Mouse (Mus musculus): ENCODE measurements around the gene Olfr318. TPM values are rescaled to one million over a fixed set of nuclear protein-coding genes. Genes with fewer than 3 reads are reported as not detected.
"Not testable (repeated sequence)": the region's sequence is repeated elsewhere in the genome, so short reads cannot be mapped to it uniquely, and the experiment has no call there.

Olfr318 gene
- polyA plus RNA-seq (2015; fragmentation: Nextera tagmentation; extraction: Ambion mirVana) = not detected in 2 replicates

- Histone ChIP-seq H3K9ac (ENCODE audit: low read length) (no peak within 1 kb of the TSS), H3K27ac (ENCODE audit: low read length) (no peak within 1 kb of the TSS), H3K27me3 (ENCODE audit: control insufficient read depth, insufficient read depth, low read length) (no peaks in the 10 kb centered on the region), H3K4me1 (ENCODE audit: control insufficient read depth, insufficient read depth, low read length) (no peaks in the 10 kb centered on the region), H3K4me2 (ENCODE audit: low read depth, low read length) (no peak within 1 kb of the TSS), H3K9me3 (replicated peaks; ENCODE audit: control insufficient read depth, low read length) (no peaks in the 10 kb centered on the region), H3K36me3 (ENCODE audit: control insufficient read depth, insufficient read depth, low read length) (no peaks in the 10 kb centered on the region), H3K4me3 (replicated peaks; ENCODE audit: low read length) (no peak within 1 kb of the TSS)
- ATAC-seq (ENCODE audit: insufficient read depth, low FRiP score) = no peak
Measured at GRCm38 (mm10) chr11:58723914-58724313, at the start of gene Olfr318. Gene Olfr318, minus strand, starts transcription at chr11:58724014.

DNA sequence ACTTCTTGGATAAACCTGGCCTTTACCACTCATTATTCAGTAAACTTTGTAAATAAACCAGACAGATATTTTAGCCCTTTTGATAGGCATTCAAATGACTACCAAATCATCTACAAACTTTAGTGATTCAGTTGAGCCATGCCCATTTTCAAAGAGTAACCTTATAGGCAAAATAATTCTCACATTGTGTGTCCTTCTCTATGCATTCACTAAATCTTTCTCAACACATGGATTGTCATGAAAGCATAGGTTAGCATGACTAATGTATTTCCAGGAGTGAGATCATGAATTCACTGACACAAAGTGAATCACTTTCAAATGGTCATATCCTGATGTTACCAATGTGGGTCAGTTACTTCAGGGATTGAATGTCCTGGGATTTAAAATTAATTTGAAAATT, 49.1 kb upstream of the Olfr318 start, which contains the start of gene Olfr315:
Gene Olfr315, plus strand, starts transcription at position 301 of the 400 bp plus-strand sequence.
- Histone ChIP-seq H3K4me2 (ENCODE audit: low read depth, low read length) (no peak within 1 kb of the TSS), H3K27ac (ENCODE audit: low read length) (no peak within 1 kb of the TSS)

GRCm38 (mm10) chr11:58752434-58752833, 28.6 kb upstream of the Olfr318 start, which contains the start of gene Olfr316:
Gene Olfr316, plus strand, starts transcription at chr11:58752734.
- ATAC-seq (ENCODE audit: insufficient read depth, low FRiP score) = no peak
- Histone ChIP-seq H3K9me3 (replicated peaks; ENCODE audit: control insufficient read depth, low read length) (no peaks in the 10 kb centered on the region), H3K4me2 (ENCODE audit: low read depth, low read length) (no peak within 1 kb of the TSS), H3K4me1 (ENCODE audit: control insufficient read depth, insufficient read depth, low read length) (no peaks in the 10 kb centered on the region), H3K27me3 (ENCODE audit: control insufficient read depth, insufficient read depth, low read length) (no peaks in the 10 kb centered on the region), H3K9ac (ENCODE audit: low read length) (no peak within 1 kb of the TSS), H3K36me3 (ENCODE audit: control insufficient read depth, insufficient read depth, low read length) (no peaks in the 10 kb centered on the region), H3K27ac (ENCODE audit: low read length) (no peak within 1 kb of the TSS), H3K4me3 (replicated peaks; ENCODE audit: low read length) (no peak within 1 kb of the TSS)
- 71% methylated on average over 2 of the region's 2 CpGs for WGBS

More for the DNA sequence above, 49.1 kb upstream of the Olfr318 start, which contains the start of gene Olfr315:
- Histone ChIP-seq H3K9me3 (replicated peaks; ENCODE audit: control insufficient read depth, low read length) (no peaks in the 10 kb centered on the region), H3K9ac (ENCODE audit: low read length) (no peak within 1 kb of the TSS), H3K27me3 (ENCODE audit: control insufficient read depth, insufficient read depth, low read length) (no peaks in the 10 kb centered on the region), H3K4me1 (ENCODE audit: control insufficient read depth, insufficient read depth, low read length) (no peaks in the 10 kb centered on the region), H3K4me3 (replicated peaks; ENCODE audit: low read length) (no peak within 1 kb of the TSS), H3K36me3 (ENCODE audit: control insufficient read depth, insufficient read depth, low read length) (no peaks in the 10 kb centered on the region)
- no peak for ATAC-seq (ENCODE audit: insufficient read depth, low FRiP score)

GRCm38 (mm10) chr11:58751096-58751495, 27.3 kb upstream of the Olfr318 start:
- H3K4me2 ChIP-seq (ENCODE audit: low read depth, low read length); H3K9me3 ChIP-seq (replicated peaks; ENCODE audit: control insufficient read depth, low read length); H3K27me3 ChIP-seq (ENCODE audit: control insufficient read depth, insufficient read depth, low read length); H3K9ac ChIP-seq (ENCODE audit: low read length); ATAC-seq (ENCODE audit: insufficient read depth, low FRiP score); H3K4me1 ChIP-seq (ENCODE audit: control insufficient read depth, insufficient read depth, low read length); H3K36me3 ChIP-seq (ENCODE audit: control insufficient read depth, insufficient read depth, low read length); H3K27ac ChIP-seq (ENCODE audit: low read length); H3K4me3 ChIP-seq (replicated peaks; ENCODE audit: low read length): not testable (repeated sequence)
- 74% methylated on average over 18 of the region's 18 CpGs for WGBS

DNA sequence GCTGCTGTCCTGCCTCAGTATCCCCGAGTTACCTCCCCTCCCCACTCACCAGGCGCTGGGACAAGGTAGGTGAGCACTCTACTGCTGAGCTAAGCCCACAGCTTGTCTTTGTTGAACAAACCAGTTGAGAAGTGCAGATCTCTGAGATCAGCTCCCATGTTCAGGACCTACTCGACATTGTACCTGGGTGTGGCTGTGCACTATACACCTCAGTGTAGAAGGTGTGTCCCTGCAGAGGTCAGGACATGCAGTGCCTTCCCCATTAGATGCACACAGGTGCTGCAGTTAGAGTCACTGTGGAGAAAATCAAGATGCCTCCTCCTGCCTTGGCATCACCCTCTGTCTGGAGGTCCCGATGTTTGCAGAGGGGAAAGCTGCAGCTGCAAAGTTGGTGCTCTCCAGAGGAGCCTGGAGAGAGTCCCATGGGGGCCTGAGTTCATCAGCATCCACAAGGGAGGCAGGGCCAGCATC, 15.0 kb upstream of the Olfr318 start, which contains the start of gene Olfr317:
Gene Olfr317, minus strand, starts transcription at position 421 of the 471 bp plus-strand sequence.
- H3K36me3 ChIP-seq (ENCODE audit: control insufficient read depth, insufficient read depth, low read length) = no peaks in the 10 kb centered on the region
- H3K4me3 ChIP-seq (replicated peaks; ENCODE audit: low read length) = no peak within 1 kb of the TSS
- WGBS = 58% methylated on average over 4 of the region's 4 CpGs
- H3K9me3 ChIP-seq (replicated peaks; ENCODE audit: control insufficient read depth, low read length) = no peaks in the 10 kb centered on the region; the same call in 1 of the 2 replicates
- no peak for ATAC-seq (ENCODE audit: insufficient read depth, low FRiP score)
- no peak within 1 kb of the TSS for H3K27ac ChIP-seq (ENCODE audit: low read length)
- H3K9ac ChIP-seq (ENCODE audit: low read length) = no peak within 1 kb of the TSS
- no peaks in the 10 kb centered on the region for H3K27me3 ChIP-seq (ENCODE audit: control insufficient read depth, insufficient read depth, low read length)
- no peaks in the 10 kb centered on the region for H3K4me1 ChIP-seq (ENCODE audit: control insufficient read depth, insufficient read depth, low read length)
- H3K4me2 ChIP-seq (ENCODE audit: low read depth, low read length) = no peak within 1 kb of the TSS

DNA sequence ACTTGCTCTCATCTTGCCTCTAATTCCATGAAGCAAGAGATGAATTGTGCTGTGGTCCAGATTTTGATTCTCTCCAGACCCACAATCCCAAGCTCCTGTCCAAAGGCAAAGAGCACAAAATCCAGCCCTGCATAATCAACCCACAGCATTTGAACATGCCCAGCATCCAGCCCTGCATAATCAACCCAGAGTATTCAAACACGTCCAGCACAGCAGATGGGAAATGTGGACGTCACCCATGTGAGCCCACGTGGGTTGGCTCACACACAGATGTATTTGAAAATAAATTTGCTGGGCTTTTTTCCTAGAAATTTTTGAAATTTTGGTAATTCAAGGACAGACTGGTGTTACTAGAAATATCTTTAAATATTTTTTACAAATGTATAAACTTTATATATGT, 9.6 kb upstream of the Olfr318 start:
- ATAC-seq (ENCODE audit: insufficient read depth, low FRiP score) = no peak
- 49% methylated on average over 3 of the region's 3 CpGs for WGBS

GRCm38 (mm10) chr11:58727896-58728650, 4.3 kb upstream of the Olfr318 start:
- H3K36me3 ChIP-seq (ENCODE audit: control insufficient read depth, insufficient read depth, low read length); H3K27me3 ChIP-seq (ENCODE audit: control insufficient read depth, insufficient read depth, low read length); H3K27ac ChIP-seq (ENCODE audit: low read length); H3K4me2 ChIP-seq (ENCODE audit: low read depth, low read length); H3K4me1 ChIP-seq (ENCODE audit: control insufficient read depth, insufficient read depth, low read length); H3K9me3 ChIP-seq (replicated peaks; ENCODE audit: control insufficient read depth, low read length); H3K4me3 ChIP-seq (replicated peaks; ENCODE audit: low read length); ATAC-seq (ENCODE audit: insufficient read depth, low FRiP score); H3K9ac ChIP-seq (ENCODE audit: low read length): not testable (repeated sequence)
- WGBS = 66% methylated on average over 6 of the region's 6 CpGs

More for the DNA sequence above, 9.6 kb upstream of the Olfr318 start:
- Histone ChIP-seq H3K9me3 (replicated peaks; ENCODE audit: control insufficient read depth, low read length) (no peaks in the 10 kb centered on the region), H3K36me3 (ENCODE audit: control insufficient read depth, insufficient read depth, low read length) (no peaks in the 10 kb centered on the region), H3K4me1 (ENCODE audit: control insufficient read depth, insufficient read depth, low read length) (no peaks in the 10 kb centered on the region), H3K9ac (ENCODE audit: low read length) (no peak overlapping the region), H3K27ac (ENCODE audit: low read length) (no peak overlapping the region), H3K4me3 (replicated peaks; ENCODE audit: low read length) (no peak overlapping the region), H3K4me2 (ENCODE audit: low read depth, low read length) (no peak overlapping the region), H3K27me3 (ENCODE audit: control insufficient read depth, insufficient read depth, low read length) (no peaks in the 10 kb centered on the region)

- Histone ChIP-seq H3K4me2 (ENCODE audit: low read depth, low read length) (no peak overlapping the region), H3K9ac (ENCODE audit: low read length) (no peak overlapping the region), H3K9me3 (replicated peaks; ENCODE audit: control insufficient read depth, low read length) (no peaks in the 10 kb centered on the region), H3K36me3 (ENCODE audit: control insufficient read depth, insufficient read depth, low read length) (no peaks in the 10 kb centered on the region), H3K4me1 (ENCODE audit: control insufficient read depth, insufficient read depth, low read length) (no peaks in the 10 kb centered on the region), H3K27ac (ENCODE audit: low read length) (no peak overlapping the region), H3K27me3 (ENCODE audit: control insufficient read depth, insufficient read depth, low read length) (no peaks in the 10 kb centered on the region), H3K4me3 (replicated peaks; ENCODE audit: low read length) (no peak overlapping the region)
- no peak for ATAC-seq (ENCODE audit: insufficient read depth, low FRiP score)
- WGBS = 82% methylated on average over 4 of the region's 4 CpGs
Measured at GRCm38 (mm10) chr11:58719701-58720100, 4.1 kb downstream of the Olfr318 start.

- not testable (repeated sequence) for H3K9ac ChIP-seq (ENCODE audit: low read length); H3K4me3 ChIP-seq (replicated peaks; ENCODE audit: low read length); H3K27ac ChIP-seq (ENCODE audit: low read length); H3K4me1 ChIP-seq (ENCODE audit: control insufficient read depth, insufficient read depth, low read length); ATAC-seq (ENCODE audit: insufficient read depth, low FRiP score); H3K36me3 ChIP-seq (ENCODE audit: control insufficient read depth, insufficient read depth, low read length); H3K27me3 ChIP-seq (ENCODE audit: control insufficient read depth, insufficient read depth, low read length); H3K4me2 ChIP-seq (ENCODE audit: low read depth, low read length); H3K9me3 ChIP-seq (replicated peaks; ENCODE audit: control insufficient read depth, low read length)
- 90% methylated on average over 6 of the region's 7 CpGs for WGBS
Measured at GRCm38 (mm10) chr11:58717723-58718122, 6.1 kb downstream of the Olfr318 start.
